In the genomic region with DNA sequence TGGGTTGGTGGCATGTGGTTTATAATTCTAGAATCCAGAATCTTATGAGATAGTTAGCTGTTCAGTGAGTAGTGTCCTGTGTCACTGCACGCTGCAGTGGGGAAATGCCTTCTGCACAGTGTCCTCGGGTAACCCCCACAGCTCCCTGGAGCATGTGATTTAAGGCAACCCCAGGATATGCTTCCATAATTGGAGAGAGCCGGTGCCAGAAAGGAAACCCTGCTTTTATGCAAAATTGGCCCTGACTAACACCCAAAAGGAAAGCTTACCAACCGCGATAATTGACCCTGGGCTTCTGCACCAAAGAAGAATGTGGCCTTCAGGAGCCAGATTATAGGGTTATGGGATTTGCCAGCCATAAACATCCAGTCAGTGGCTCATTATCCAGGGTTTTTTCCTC, we compare ENCODE assay signal across 9 mouse cellular contexts.
DNase-seq lines count a peak whose midpoint lies in the region; ATAC-seq lines count a peak whose summit lies in the region.
"Had no signal": no experiment of that assay in that cellular context is flagged by ENCODE, and none has a peak within 500 bp of the region (broad histone marks: within the 10 kb centered on the region; RNA-seq: fewer than 3 reads in every experiment).

No protein-coding gene starts in this region.

- H3K27me3 ChIP-seq in kidney, embryonic 16.5 days (ENCODE audit: insufficient read depth, low read length), result no peaks in the 10 kb centered on the region
- no peaks in the 10 kb centered on the region for H3K27me3 ChIP-seq in embryonic facial prominence, embryonic 10.5 days (replicated peaks; ENCODE audit: low read depth, poor library complexity, severe bottlenecking)
- no peaks in the 10 kb centered on the region for H3K27me3 ChIP-seq in forebrain, embryonic 15.5 days

- no peak for ATAC-seq in kidney, embryonic 16.5 days (ENCODE audit: low FRiP score, low TSS enrichment)
- ATAC-seq in forebrain, embryonic 15.5 days (replicated peaks), result peak; percentile 66
- no peak for ATAC-seq in inflammation-experienced regulatory T-cells, adult 6 months
- no peak; the same call in 1 of the 2 replicates for ATAC-seq in cerebellum, adult (ENCODE audit: insufficient number of reproducible peaks, low FRiP score, low TSS enrichment)

- peak; percentile 5 for DNase-seq in kidney, adult 18-20 months
- DNase-seq in embryonic facial prominence, embryonic 10.5 days (ENCODE audit: low spot score), result peak; percentile 8
- peak; percentile 16 to 32 for DNase-seq in kidney, postnatal 36 days
- DNase-seq: cerebellum, adult 11-12 months; thymus, postnatal 4 days had no signal

- H3K9me3 ChIP-seq in kidney, embryonic 16.5 days (ENCODE audit: low read length), result no peaks in the 10 kb centered on the region
- no peaks in the 10 kb centered on the region for H3K9me3 ChIP-seq in embryonic facial prominence, embryonic 10.5 days
- H3K9me3 ChIP-seq in forebrain, embryonic 15.5 days, result no peaks in the 10 kb centered on the region

- no peak overlapping the region for H3K4me3 ChIP-seq in kidney, embryonic 16.5 days (ENCODE audit: low read length)
- H3K4me3 ChIP-seq in embryonic facial prominence, embryonic 10.5 days, result no peak overlapping the region
- no peak overlapping the region for H3K4me3 ChIP-seq in forebrain, embryonic 15.5 days

- no peak overlapping the region for H3K4me2 ChIP-seq in kidney, embryonic 16.5 days (replicated peaks; ENCODE audit: low read depth, low read length)
- H3K4me2 ChIP-seq in forebrain, embryonic 15.5 days (replicated peaks), result no peak overlapping the region

- 45% methylated on average over 5 of the region's 5 CpGs for WGBS in kidney, embryonic 16.5 days
- 51% methylated on average over 5 of the region's 5 CpGs for WGBS in embryonic facial prominence, embryonic 10.5 days
- WGBS in forebrain, embryonic 15.5 days, result 18% methylated on average over 5 of the region's 5 CpGs

- H3K27ac ChIP-seq in kidney, embryonic 16.5 days (ENCODE audit: low read length), result no peak overlapping the region
- no peak overlapping the region for H3K27ac ChIP-seq in embryonic facial prominence, embryonic 10.5 days (replicated peaks)
- H3K27ac ChIP-seq in forebrain, embryonic 15.5 days (replicated peaks), result no peak overlapping the region

- no peak overlapping the region for H3K9ac ChIP-seq in kidney, embryonic 16.5 days (replicated peaks; ENCODE audit: low read length)
- no peak overlapping the region for H3K9ac ChIP-seq in forebrain, embryonic 15.5 days (replicated peaks)

- no peaks in the 10 kb centered on the region for H3K36me3 ChIP-seq in kidney, embryonic 16.5 days (ENCODE audit: insufficient read depth, low read length)
- no peaks in the 10 kb centered on the region for H3K36me3 ChIP-seq in embryonic facial prominence, embryonic 10.5 days (replicated peaks)
- H3K36me3 ChIP-seq in forebrain, embryonic 15.5 days, result no peaks in the 10 kb centered on the region

- H3K4me1 ChIP-seq in kidney, embryonic 16.5 days (ENCODE audit: insufficient read depth, low read length), result no peaks in the 10 kb centered on the region
- peaks cover 10% of the 10 kb centered on the region; the same call in 1 of the 2 replicates for H3K4me1 ChIP-seq in embryonic facial prominence, embryonic 10.5 days
- H3K4me1 ChIP-seq in forebrain, embryonic 15.5 days, result 0 out of 2 replicates have a peak, but pooled peaks cover 3% of the 10 kb centered on the region
